Mouse (Mus musculus) gastrocnemius, adult 18-20 months (tissue): ENCODE measurements around the gene Zbtb20. TPM values are rescaled to one million over a fixed set of nuclear protein-coding genes. Genes with fewer than 3 reads are reported as not detected.

Experiments
- DNase-seq: peaks from one replicate; pipeline ENCODE4 v3.0.0; 2021; ENCODE audit warnings: low spot score
- total RNA-seq, 2 experiments: library from RNA; stranded (reverse); gene quantifications; 2 replicates each; pipeline ENCODE4 v1.2.3; 2021

The Zbtb20 gene
- total RNA-seq, 2 experiments from 2014 or later, result 75.4 to 79.3 TPM

DNA sequence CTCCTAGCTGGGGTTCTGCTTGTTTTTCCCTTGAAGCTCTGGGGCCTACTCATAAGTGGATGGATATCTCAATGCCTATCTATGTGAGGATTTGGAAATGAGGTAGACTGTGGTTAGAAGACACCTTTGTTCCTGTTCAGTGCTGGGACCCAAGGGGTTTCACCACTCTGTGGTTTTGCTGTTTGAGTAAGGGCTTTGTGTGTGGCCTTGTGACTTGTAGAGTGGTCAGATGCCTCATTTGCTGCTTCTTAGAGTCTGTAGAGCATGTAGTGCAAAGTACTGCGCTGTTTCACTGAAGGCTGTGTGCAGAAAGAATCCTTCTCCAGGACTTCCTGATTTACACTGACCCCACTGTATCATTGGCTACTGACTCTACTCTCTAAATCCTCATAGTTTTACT, 314.7 kb downstream of the Zbtb20 start:
- no peak for DNase-seq

- DNase-seq, result no peak
Observed at GRCm38 (mm10) chr16:43191060-43191850, 315.6 kb downstream of the Zbtb20 start.

GRCm38 (mm10) chr16:43193631-43194239, 318.1 kb downstream of the Zbtb20 start:
- no peak for DNase-seq

- DNase-seq, result no peak
Observed at GRCm38 (mm10) chr16:43217336-43218006, 341.8 kb downstream of the Zbtb20 start.

DNA sequence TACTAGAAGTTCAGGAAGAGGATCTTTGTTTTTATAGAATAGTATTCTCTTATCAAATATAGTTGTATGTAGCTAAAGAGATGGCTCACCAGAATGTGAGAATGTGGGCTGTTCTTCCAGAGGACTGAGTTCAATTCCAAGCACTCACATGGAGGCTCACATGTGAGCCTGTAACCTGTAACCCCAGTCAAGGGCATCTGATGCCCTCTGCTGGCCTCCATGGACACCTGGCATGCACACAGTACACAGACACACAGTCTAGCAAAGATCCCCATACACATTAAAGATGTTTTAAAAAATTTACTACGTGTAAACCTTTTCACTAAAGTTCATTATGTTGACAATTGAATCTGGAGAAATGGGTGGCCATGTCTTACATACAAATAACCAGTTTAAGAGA, 343.7 kb downstream of the Zbtb20 start:
- no peak for DNase-seq

DNA sequence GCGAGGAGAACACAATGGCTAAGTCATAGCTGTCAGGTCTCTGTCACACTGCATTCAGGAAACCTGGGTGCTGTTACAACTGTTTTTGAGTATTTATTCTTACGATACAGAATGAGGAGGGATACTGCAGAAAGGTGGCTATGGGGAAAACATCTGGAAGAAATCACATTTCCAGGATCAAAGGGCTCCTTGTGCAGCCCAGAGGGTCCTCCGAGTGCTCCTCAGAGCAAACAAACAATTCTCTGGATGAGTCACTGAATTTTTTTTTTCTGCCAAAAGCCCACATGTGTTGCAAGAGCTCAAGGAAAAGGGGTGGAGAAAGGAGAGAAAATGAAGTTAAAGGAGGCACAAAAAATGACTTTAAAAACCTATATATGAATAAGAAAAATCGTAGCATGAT, 345.6 kb downstream of the Zbtb20 start:
- DNase-seq, result peak; percentile 36

DNA sequence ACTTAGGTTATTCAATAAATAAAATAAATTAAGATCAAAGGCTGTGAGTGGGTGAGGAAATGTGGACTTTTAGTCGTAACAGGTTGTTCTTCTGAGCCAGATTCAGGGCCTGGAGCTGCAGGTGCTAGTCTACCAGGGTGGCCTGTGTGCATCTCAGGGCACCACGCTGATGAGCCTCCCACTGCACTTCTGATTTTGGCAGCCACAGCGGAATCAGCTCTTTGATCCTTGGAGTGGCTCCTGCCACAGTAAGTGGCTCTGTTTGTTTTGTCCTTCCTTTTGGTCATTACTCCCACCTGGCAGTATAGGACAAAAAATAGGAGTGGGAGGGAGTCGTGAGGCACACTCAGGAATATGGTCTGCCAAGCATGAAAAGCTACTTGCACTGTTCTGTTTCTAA, 354.6 kb downstream of the Zbtb20 start:
- DNase-seq, result no peak

DNA sequence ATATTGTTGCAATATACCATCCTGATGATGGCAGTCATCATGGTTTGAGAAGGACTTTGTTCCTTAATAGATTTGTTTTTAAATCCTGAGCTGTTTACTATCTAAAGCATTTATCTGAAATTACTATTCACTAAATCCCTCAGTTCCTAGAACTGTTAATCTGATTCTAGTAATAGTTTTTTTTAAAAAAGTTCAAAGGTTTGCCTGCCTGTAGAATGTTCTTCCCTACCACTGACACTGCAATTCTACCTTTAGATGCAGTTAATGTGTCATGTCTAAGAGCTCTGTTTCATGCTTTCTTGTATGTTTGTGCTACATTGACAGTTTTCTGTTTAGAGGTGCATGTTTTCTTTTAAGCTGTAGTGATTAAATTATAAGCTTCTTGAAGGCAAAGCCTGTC, 358.6 kb downstream of the Zbtb20 start:
- DNase-seq, result no peak

- no peak for DNase-seq
Observed at GRCm38 (mm10) chr16:43235317-43235716, 359.6 kb downstream of the Zbtb20 start.

DNA sequence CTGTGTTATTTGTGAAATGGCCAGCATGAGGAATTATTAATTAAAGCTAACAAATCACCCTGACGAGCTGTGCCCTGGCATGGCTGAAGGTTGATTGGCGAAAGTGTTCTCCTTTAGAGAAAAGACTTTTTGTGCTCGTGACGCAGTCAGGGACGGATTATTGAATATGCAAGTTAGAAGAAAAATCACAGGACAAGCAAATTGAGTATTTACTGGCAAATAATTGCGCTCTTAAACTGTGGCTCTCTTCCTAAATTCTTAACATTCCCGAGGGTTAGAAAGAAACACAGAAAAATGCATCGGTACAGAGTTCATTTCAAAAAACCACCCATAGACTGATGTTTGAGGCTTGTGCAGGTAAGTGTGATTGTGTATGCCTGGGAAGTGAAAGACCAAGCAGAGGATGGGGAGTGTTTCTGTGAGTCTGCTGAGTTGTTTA, 360.1 kb downstream of the Zbtb20 start:
- no peak for DNase-seq

GRCm38 (mm10) chr16:43237551-43237950, 361.9 kb downstream of the Zbtb20 start:
- no peak for DNase-seq

- no peak for DNase-seq
Observed at GRCm38 (mm10) chr16:43247026-43247425, 371.3 kb downstream of the Zbtb20 start.

- DNase-seq, result no peak
Observed at GRCm38 (mm10) chr16:43253077-43253476, 377.4 kb downstream of the Zbtb20 start.

- DNase-seq, result no peak
Observed at GRCm38 (mm10) chr16:43253746-43254145, 378.1 kb downstream of the Zbtb20 start.

DNA sequence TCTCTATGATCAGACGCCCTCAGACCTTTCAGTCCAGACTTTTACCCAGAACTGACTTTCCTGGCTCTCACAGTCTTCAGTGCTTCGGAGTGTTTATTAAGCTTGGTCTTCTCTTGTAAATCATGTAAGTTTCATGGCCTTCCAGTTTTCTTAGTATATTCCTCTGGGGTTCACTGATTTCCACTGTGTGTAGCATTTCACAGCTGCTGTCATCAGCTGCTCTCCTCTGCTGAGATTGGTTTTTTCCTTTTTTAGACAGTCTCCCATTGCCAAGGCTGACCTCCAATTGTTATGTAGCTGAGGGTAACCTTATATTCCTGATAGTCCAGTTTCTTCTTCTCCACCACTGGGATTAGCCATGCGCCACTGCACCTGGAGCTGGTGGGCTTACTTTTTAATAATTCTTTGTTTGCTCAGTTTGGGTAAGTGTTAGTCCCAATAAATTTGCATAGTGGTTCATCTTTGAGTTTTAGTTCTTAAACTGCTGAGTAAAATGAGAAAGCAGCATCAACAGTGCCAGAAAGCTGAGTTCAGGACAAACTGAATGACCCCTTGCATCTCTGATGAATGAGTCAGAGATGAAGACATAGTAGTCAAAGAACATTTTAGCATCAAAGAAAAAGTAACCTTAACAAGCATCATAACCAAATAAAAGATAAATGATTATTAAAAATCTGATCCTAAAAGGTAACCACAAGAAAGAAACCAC, 380.7 kb downstream of the Zbtb20 start:
- peak; percentile 11 for DNase-seq

DNA sequence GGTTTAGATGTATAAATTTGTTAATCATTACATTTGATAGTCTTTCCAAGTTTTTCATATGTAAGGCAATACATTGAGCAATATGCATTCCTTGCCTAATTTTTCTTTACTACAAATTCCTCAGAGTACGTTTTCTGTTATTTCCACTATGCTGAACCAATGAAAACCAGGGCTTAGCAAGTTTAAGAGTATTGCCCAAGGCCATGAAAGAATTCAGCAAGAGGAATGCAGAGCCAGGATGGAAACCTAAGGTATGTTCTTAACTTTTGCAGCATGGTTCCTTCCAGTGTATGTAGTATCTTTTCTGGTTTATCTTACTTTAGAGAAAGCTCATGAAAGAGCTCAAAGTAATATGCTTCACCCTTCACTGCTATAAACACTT, 381.2 kb downstream of the Zbtb20 start:
- no peak for DNase-seq

- no peak for DNase-seq
Observed at GRCm38 (mm10) chr16:43259466-43259865, 383.8 kb downstream of the Zbtb20 start.

DNA sequence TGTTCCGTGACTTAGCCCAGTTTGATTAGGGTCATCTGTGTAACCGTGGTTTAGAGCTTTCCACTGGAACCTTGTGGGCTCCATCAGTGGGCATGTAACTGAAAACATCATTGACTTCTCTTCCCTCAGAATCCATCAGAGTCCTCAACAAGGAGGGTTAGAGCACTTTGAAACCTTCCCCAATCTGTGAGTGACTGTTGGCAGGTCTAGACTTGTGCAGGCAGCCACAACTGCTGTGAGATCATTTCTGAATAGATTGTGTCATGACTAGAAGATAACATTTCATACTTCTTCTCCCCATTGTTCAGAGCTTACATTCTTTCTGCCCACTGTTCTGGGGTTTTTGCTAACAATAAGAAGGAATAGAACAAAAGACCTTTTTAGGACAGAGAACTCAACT, 385.2 kb downstream of the Zbtb20 start:
- no peak for DNase-seq

DNA sequence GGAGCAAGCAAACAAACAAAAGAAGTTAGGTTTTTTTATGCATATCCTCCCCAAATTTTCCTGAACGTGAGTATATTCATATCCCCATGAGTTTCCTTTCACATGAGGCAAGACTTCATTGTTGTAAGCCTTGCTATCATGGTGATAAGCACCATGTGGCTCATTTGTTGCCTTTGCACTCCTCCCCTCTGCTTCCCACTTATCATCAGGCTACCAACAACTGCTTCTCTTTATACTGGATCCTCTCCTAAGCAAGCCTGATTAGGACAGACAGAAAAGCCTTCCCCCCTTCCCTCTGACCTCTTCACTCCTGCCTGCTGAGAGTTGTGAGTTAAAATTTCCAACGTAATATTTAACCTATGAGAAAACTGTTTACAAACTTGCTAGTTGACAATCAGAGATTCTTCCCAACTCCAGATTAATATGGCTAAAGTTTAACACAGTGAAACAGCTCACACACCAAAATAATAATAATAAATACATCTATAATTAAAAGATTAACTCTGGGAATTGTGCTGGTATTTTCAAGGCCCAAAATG, 398.4 kb downstream of the Zbtb20 start:
- DNase-seq, result no peak

GRCm38 (mm10) chr16:43276764-43277163, 401.1 kb downstream of the Zbtb20 start:
- no peak for DNase-seq

GRCm38 (mm10) chr16:43286319-43286718, 410.6 kb downstream of the Zbtb20 start:
- DNase-seq, result no peak
